Mouse (Mus musculus) MEL (cell line): Measurements from ENCODE around the gene Pmm2.

ENCODE experiments used
- CHD2 ChIP-seq: IDR thresholded peaks from 2 replicates; pipeline ENCODE4 v1.6.1; 2011; ENCODE audit warnings: low read length, improper control_type of control experiment
- CTCF ChIP-seq, 3 experiments: IDR thresholded peaks in 2 of 3; conservative IDR thresholded peaks in 1 of 3; 2 replicates each; pipeline ENCODE4 v1.5.1; 2011 to 2012; ENCODE audit warnings: low read length in 3 of 3, low read depth in 2 of 3, mild to moderate bottlenecking in 2 of 3, improper control_type of control experiment in 1 of 3, inconsistent platforms in 1 of 3, mixed read lengths in 1 of 3, moderate library complexity in 1 of 3; ENCODE audit not compliant: control insufficient read depth in 1 of 3, insufficient read depth in 1 of 3, poor library complexity in 1 of 3, severe bottlenecking in 1 of 3
- GABPA ChIP-seq: IDR thresholded peaks from 2 replicates; pipeline ENCODE4 v1.6.1; 2012; ENCODE audit warnings: low read depth, mild to moderate bottlenecking, inconsistent platforms, low read length, improper control_type of control experiment, moderate library complexity
- GATA1 ChIP-seq: IDR thresholded peaks from 2 replicates; pipeline ENCODE4 v1.6.1; 2011; ENCODE audit warnings: low read depth, low read length, improper control_type of control experiment
- JUND ChIP-seq: IDR thresholded peaks from 2 replicates; pipeline ENCODE4 v1.6.1; 2011; ENCODE audit warnings: low read depth, mild to moderate bottlenecking, improper control_type of control experiment, low read length
- MEF2A ChIP-seq: IDR thresholded peaks from 2 replicates; pipeline ENCODE4 v1.6.1; 2014; ENCODE audit warnings: low read depth, mild to moderate bottlenecking, inconsistent platforms, low read length, improper control_type of control experiment; ENCODE audit not compliant: poor library complexity, insufficient replicate concordance, severe bottlenecking; ENCODE audit errors: extremely low read depth
- POLR2A ChIP-seq, 2 experiments: IDR thresholded peaks; 2 replicates each; pipeline ENCODE4 v1.6.1; 2011 to 2012; ENCODE audit warnings: low read length in 2 of 2, mild to moderate bottlenecking in 2 of 2, control low read depth in 1 of 2, improper control_type of control experiment in 1 of 2, low read depth in 1 of 2, moderate library complexity in 1 of 2; ENCODE audit not compliant: control insufficient read depth in 1 of 2, insufficient read depth in 1 of 2, poor library complexity in 1 of 2
- POLR2AphosphoS2 ChIP-seq: IDR thresholded peaks from 2 replicates; pipeline ENCODE4 v1.6.1; 2011; ENCODE audit warnings: low read length, improper control_type of control experiment
- POLR2AphosphoS5 ChIP-seq: IDR thresholded peaks from 2 replicates; pipeline ENCODE4 v1.6.1; 2012; ENCODE audit warnings: low read depth, borderline replicate concordance, mild to moderate bottlenecking, inconsistent platforms, low read length, moderate library complexity, mixed read lengths
- RAD21 ChIP-seq: IDR thresholded peaks from 2 replicates; pipeline ENCODE4 v1.6.1; 2011; ENCODE audit warnings: mild to moderate bottlenecking, low read depth, low read length, improper control_type of control experiment
- SIN3A ChIP-seq: IDR thresholded peaks from 2 replicates; pipeline ENCODE4 v1.6.1; 2012; ENCODE audit warnings: low read length, improper control_type of control experiment, inconsistent platforms
- TBP ChIP-seq: IDR thresholded peaks from 2 replicates; pipeline ENCODE4 v1.8.0; 2011; ENCODE audit warnings: low read depth, low read length, improper control_type of control experiment
- USF1 ChIP-seq: IDR thresholded peaks from 2 replicates; pipeline ENCODE4 v1.6.1; 2014; ENCODE audit warnings: low read depth, mild to moderate bottlenecking, inconsistent platforms, low read length, improper control_type of control experiment, moderate library complexity
- ZMIZ1 ChIP-seq: IDR thresholded peaks from 2 replicates; pipeline ENCODE4 v1.6.1; 2012; ENCODE audit warnings: low read depth, mild to moderate bottlenecking, inconsistent platforms, low read length, improper control_type of control experiment, moderate library complexity

DNA sequence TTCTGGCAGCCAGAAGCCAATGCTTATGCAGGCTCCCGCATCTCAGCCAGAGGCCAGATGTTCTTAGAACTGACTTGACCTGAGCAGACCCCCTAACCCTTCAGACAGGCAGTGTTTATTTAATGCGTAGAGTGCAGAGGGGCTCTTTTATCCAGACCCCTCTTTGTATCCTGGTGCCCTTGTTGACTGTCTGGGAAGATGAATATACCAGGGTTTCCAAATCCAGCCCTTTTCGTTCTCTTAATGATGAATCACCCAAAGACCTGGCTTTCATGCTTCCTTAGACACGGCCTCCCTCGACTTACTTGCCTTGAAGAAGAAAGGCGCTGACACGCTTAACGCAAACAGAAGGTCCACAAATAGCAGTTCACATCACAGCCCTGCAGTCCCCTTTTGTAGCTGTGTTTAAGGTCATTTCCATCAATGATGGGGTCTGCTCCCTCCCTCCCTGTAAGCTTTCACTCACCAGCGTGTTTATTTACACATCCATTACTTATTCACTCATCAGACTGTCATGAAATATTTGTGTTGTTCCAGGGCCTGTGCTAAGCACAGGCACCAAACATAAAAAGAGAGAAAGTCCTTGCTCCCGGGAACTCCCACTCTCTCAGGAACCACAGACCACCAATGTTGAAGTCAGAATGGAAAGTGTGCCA, 17.7 kb upstream of the Pmm2 start:
- TF ChIP-seq POLR2A (IDR thresholded peaks at IDR 0.05; ENCODE audit: control insufficient read depth in 1 of 2, insufficient read depth in 1 of 2, low read depth in 1 of 2, low read length in 2 of 2, poor library complexity in 1 of 2) (no peak), GABPA (no peak), SIN3A (no peak), GATA1 (no peak), JUND (no peak), CTCF (IDR thresholded peaks at IDR 0.05 in 2 of 3, conservative IDR thresholded peaks at IDR 0.05 in 1 of 3; ENCODE audit: control insufficient read depth in 1 of 3, insufficient read depth in 1 of 3, low read depth in 2 of 3, low read length in 3 of 3, poor library complexity in 1 of 3, severe bottlenecking in 1 of 3) (no peak), CHD2 (no peak), ZMIZ1 (no peak), RAD21 (no peak), TBP (no peak), POLR2AphosphoS5 (no peak), USF1 (no peak), POLR2AphosphoS2 (no peak), MEF2A (no peak)
